In the genomic region with DNA sequence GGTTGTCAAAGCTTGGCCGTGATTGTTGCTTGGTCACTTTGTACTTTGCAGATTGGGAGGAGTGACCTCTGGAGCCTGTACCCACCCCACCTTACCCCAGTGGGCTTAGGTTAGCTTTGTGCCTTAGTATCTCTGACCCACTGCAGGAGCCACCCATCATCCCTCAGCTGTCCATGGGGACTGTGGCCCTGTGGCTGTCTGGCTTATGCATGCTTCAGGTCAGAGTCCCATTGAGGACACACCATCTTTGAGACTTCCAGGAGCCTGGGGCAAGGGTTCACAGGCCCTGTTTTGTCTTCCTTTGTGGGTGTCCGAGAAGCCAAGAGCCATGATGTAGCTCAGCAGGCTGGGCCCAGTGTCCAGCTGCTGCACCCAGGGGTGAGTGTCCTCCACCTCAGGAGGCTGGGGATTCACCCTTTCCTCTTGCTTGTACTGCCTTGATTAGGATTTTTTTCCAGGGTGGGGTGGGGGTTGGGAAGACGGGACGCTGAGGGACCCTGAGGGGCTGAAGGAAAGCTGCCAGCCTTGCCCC, we compare ENCODE assay signal across 9 mouse cellular contexts. TPM values are rescaled to one million over a fixed set of nuclear protein-coding genes. Genes with fewer than 3 reads are reported as not detected.
A peak's percentile ranks its signal among the peaks of the same experiment; 100 is the strongest.
DNase-seq lines count a peak whose midpoint lies in the region; ATAC-seq and TF ChIP-seq lines count a peak whose summit lies in the region.
"Had no signal": no experiment of that assay in that cellular context is flagged by ENCODE, and none has a peak within 500 bp of the region (broad histone marks: within the 10 kb centered on the region; RNA-seq: fewer than 3 reads in every experiment).

No protein-coding gene starts in this region.

- H3K9ac ChIP-seq in heart, embryonic 15.5 days = peak overlapping the region; percentile 67; the same call in 1 of the 2 replicates
- H3K9ac ChIP-seq in forebrain, postnatal 0 days = peak overlapping the region; percentile 80
- H3K9ac ChIP-seq in midbrain, embryonic 13.5 days (replicated peaks) = peak overlapping the region; percentile 84

- no peak for ATAC-seq in heart, embryonic 15.5 days (replicated peaks; ENCODE audit: insufficient number of reproducible peaks, insufficient read depth, low FRiP score, low read depth)
- ATAC-seq in forebrain, postnatal 0 days = no peak
- ATAC-seq in midbrain, embryonic 13.5 days = no peak

- intact Hi-C loops in heart, postnatal 10 days (cut with DNase I) = no loop called here

- H3K4me3 ChIP-seq in heart, embryonic 15.5 days = peak overlapping the region; percentile 74
- H3K4me3 ChIP-seq in forebrain, postnatal 0 days (ENCODE audit: low read depth, low read length) = peak overlapping the region; percentile 87
- peak overlapping the region; percentile 68 for H3K4me3 ChIP-seq in midbrain, embryonic 13.5 days (replicated peaks)

- no peak for DNase-seq in heart, postnatal 10 days
- DNase-seq in cerebellum, postnatal 10 days = peak; percentile 17 to 38
- DNase-seq in forebrain, postnatal 0 days = no peak
- DNase-seq in ovary, postnatal 14 days (ENCODE audit: low spot score) = no peak
- DNase-seq in spleen, postnatal 14 days (ENCODE audit: low spot score in 2 of 2) = no peak
- no peak for DNase-seq in layer of hippocampus, adult 8-10 months (ENCODE audit: low spot score in 2 of 2)
- DNase-seq: heart, postnatal 36 days had no signal

- no peak for TF ChIP-seq CTCF in forebrain, postnatal 0 days (IDR thresholded peaks at IDR 0.05; ENCODE audit: low read depth)

- 82% methylated on average over 4 of the region's 4 CpGs for WGBS in heart, embryonic 15.5 days
- 87% methylated on average over 4 of the region's 4 CpGs for WGBS in forebrain, postnatal 0 days
- WGBS in midbrain, embryonic 13.5 days = 80% methylated on average over 4 of the region's 4 CpGs

- H3K27ac ChIP-seq in heart, embryonic 15.5 days = no peak overlapping the region
- peak overlapping the region; percentile 95 for H3K27ac ChIP-seq in forebrain, postnatal 0 days (ENCODE audit: low read depth, low read length)
- no peak overlapping the region for H3K27ac ChIP-seq in midbrain, embryonic 13.5 days

- no peaks in the 10 kb centered on the region for H3K9me3 ChIP-seq in heart, embryonic 15.5 days (replicated peaks)
- H3K9me3 ChIP-seq in forebrain, postnatal 0 days (ENCODE audit: low read length) = no peaks in the 10 kb centered on the region
- H3K9me3 ChIP-seq in midbrain, embryonic 13.5 days = no peaks in the 10 kb centered on the region

- H3K27me3 ChIP-seq in heart, embryonic 15.5 days = peaks cover 24% of the 10 kb centered on the region; the same call in 1 of the 2 replicates
- H3K27me3 ChIP-seq in forebrain, postnatal 0 days (ENCODE audit: insufficient read depth, low read length) = no peaks in the 10 kb centered on the region
- peaks cover 36% of the 10 kb centered on the region for H3K27me3 ChIP-seq in midbrain, embryonic 13.5 days

- H3K36me3 ChIP-seq in heart, embryonic 15.5 days = no peaks in the 10 kb centered on the region
- H3K36me3 ChIP-seq in forebrain, postnatal 0 days (ENCODE audit: insufficient read depth) = no peaks in the 10 kb centered on the region
- no peaks in the 10 kb centered on the region for H3K36me3 ChIP-seq in midbrain, embryonic 13.5 days

- peaks cover 17% of the 10 kb centered on the region for H3K4me1 ChIP-seq in heart, embryonic 15.5 days (replicated peaks)
- peaks cover 17% of the 10 kb centered on the region for H3K4me1 ChIP-seq in forebrain, postnatal 0 days (ENCODE audit: insufficient read depth)
- H3K4me1 ChIP-seq in midbrain, embryonic 13.5 days (replicated peaks) = peaks cover 27% of the 10 kb centered on the region

- H3K4me2 ChIP-seq in heart, embryonic 15.5 days = peak overlapping the region; percentile 99
- peak overlapping the region; percentile 89 for H3K4me2 ChIP-seq in forebrain, postnatal 0 days (ENCODE audit: low read depth)
- H3K4me2 ChIP-seq in midbrain, embryonic 13.5 days (replicated peaks) = peak overlapping the region; percentile 81

RNA-seq across cellular contexts. Expression of a gene that starts 1.5 kb away (rescaled TPM):
- 3.8 and 5.0 TPM in 2 replicates for polyA plus RNA-seq in heart, embryonic 15.5 days (2015; fragmentation: Nextera tagmentation; extraction: Ambion mirVana)
- 1 to 10 TPM; 2.9 to 4.3 TPM for total RNA-seq in heart, postnatal 10 days (2021)
- 31.9 and 33.5 TPM in 2 replicates for total RNA-seq in forebrain, postnatal 0 days (2014; rRNA removed)
- 20.4 and 24.6 TPM in 2 replicates for polyA plus RNA-seq in forebrain, postnatal 0 days (2015; fragmentation: Nextera tagmentation; extraction: Ambion mirVana)
- polyA plus RNA-seq in midbrain, embryonic 13.5 days (2015; fragmentation: Nextera tagmentation; extraction: Ambion mirVana) = 5.0 and 6.4 TPM in 2 replicates
- 10 to 100 TPM; 22.6 to 30.6 (median 26.6) TPM for total RNA-seq in layer of hippocampus, adult 8-10 months (2022)

RNA-seq across cellular contexts. Expression of a gene that starts 9.0 kb away (rescaled TPM):
- polyA plus RNA-seq in heart, embryonic 15.5 days (2015; fragmentation: Nextera tagmentation; extraction: Ambion mirVana) = 97.0 and 107 TPM in 2 replicates
- 10 to 100 TPM; 58.3 to 59.2 TPM for total RNA-seq in heart, postnatal 10 days (2021)
- 103 and 121 TPM in 2 replicates for total RNA-seq in forebrain, postnatal 0 days (2014; rRNA removed)
- polyA plus RNA-seq in forebrain, postnatal 0 days (2015; fragmentation: Nextera tagmentation; extraction: Ambion mirVana) = 164 and 176 TPM in 2 replicates
- polyA plus RNA-seq in midbrain, embryonic 13.5 days (2015; fragmentation: Nextera tagmentation; extraction: Ambion mirVana) = 155 and 159 TPM in 2 replicates
- 10 to 100 TPM; 86.8 to 99.4 (median 88.9) TPM for total RNA-seq in layer of hippocampus, adult 8-10 months (2022)

RNA-seq across cellular contexts. Expression of a gene that starts 26.6 kb away (rescaled TPM):
- polyA plus RNA-seq in heart, embryonic 15.5 days (2015; fragmentation: Nextera tagmentation; extraction: Ambion mirVana) = 17.3 and 23.4 TPM in 2 replicates
- total RNA-seq in heart, postnatal 10 days (2021) = 10 to 100 TPM; 21.9 to 22.5 TPM
- 98.0 and 116 TPM in 2 replicates for total RNA-seq in forebrain, postnatal 0 days (2014; rRNA removed)
- polyA plus RNA-seq in forebrain, postnatal 0 days (2015; fragmentation: Nextera tagmentation; extraction: Ambion mirVana) = 42.9 and 46.5 TPM in 2 replicates
- polyA plus RNA-seq in midbrain, embryonic 13.5 days (2015; fragmentation: Nextera tagmentation; extraction: Ambion mirVana) = 32.6 and 41.9 TPM in 2 replicates
- 100 to 1,000 TPM; 101 to 122 (median 113) TPM for total RNA-seq in layer of hippocampus, adult 8-10 months (2022)

RNA-seq across cellular contexts. Expression of a gene that starts 39.0 kb away (rescaled TPM):
- polyA plus RNA-seq in heart, embryonic 15.5 days (2015; fragmentation: Nextera tagmentation; extraction: Ambion mirVana) = 0.53 and 0.56 TPM in 2 replicates
- total RNA-seq in heart, postnatal 10 days (2021) = under 1 TPM; 0.47 to 0.69 TPM
- total RNA-seq in forebrain, postnatal 0 days (2014; rRNA removed) = 43.4 and 55.2 TPM in 2 replicates
- polyA plus RNA-seq in forebrain, postnatal 0 days (2015; fragmentation: Nextera tagmentation; extraction: Ambion mirVana) = 19.1 and 23.8 TPM in 2 replicates
- 8.6 and 10.1 TPM in 2 replicates for polyA plus RNA-seq in midbrain, embryonic 13.5 days (2015; fragmentation: Nextera tagmentation; extraction: Ambion mirVana)
- total RNA-seq in layer of hippocampus, adult 8-10 months (2022) = 10 to 100 TPM; 32.7 to 35.8 (median 34.4) TPM

RNA-seq across cellular contexts. Expression of a gene that starts 42.4 kb away (rescaled TPM):
- polyA plus RNA-seq in heart, embryonic 15.5 days (2015; fragmentation: Nextera tagmentation; extraction: Ambion mirVana) = 65.5 and 74.9 TPM in 2 replicates
- total RNA-seq in heart, postnatal 10 days (2021) = 10 to 100 TPM; 24.9 to 25.9 TPM
- 6.0 TPM in 2 replicates for total RNA-seq in forebrain, postnatal 0 days (2014; rRNA removed)
- polyA plus RNA-seq in forebrain, postnatal 0 days (2015; fragmentation: Nextera tagmentation; extraction: Ambion mirVana) = 2.5 and 2.9 TPM in 2 replicates
- polyA plus RNA-seq in midbrain, embryonic 13.5 days (2015; fragmentation: Nextera tagmentation; extraction: Ambion mirVana) = 3.6 and 3.8 TPM in 2 replicates
- total RNA-seq in layer of hippocampus, adult 8-10 months (2022) = 1 to 10 TPM; 2.8 to 5.0 (median 3.5) TPM

Comparison
In these comparisons a context has a peak if more than half of its experiments do, and no peak if none do; other contexts are left out.
1. DNase-seq: peak in cerebellum, postnatal 10 days (2 of 2); none in heart, postnatal 10 days (0 of 2), forebrain, postnatal 0 days (single experiment), ovary, postnatal 14 days (single experiment), spleen, postnatal 14 days (0 of 2) and layer of hippocampus, adult 8-10 months (0 of 2).
2. Peak in every context shown above with its lines, with median percentiles within 50 percentile points of each other: H3K4me2 ChIP-seq, H3K4me3 ChIP-seq and H3K9ac ChIP-seq.